Mouse (Mus musculus) lung, embryonic 14.5 days (tissue): Measurements from ENCODE around the gene Cep41. TPM values are rescaled to one million over a fixed set of nuclear protein-coding genes. Genes with fewer than 3 reads are reported as not detected.

ENCODE experiments used
- ATAC-seq: fragments of 200-750 bp; cut with Nextera tagmentation; 2 replicates; pipeline ENCODE4 v1.8.0; 2017; ENCODE audit warnings: mild to moderate bottlenecking, moderate TSS enrichment, moderate library complexity; ENCODE audit not compliant: insufficient read depth
- DNase-seq: peaks from one replicate; pipeline ENCODE4 v3.0.0-alpha.2; 2015
- H3K27ac ChIP-seq: fragments of 300-500 bp; sonication (generic); 2 replicates; pipeline ENCODE4 v1.5.1; 2014; ENCODE audit warnings: low read depth, mild to moderate bottlenecking, moderate library complexity
- H3K27me3 ChIP-seq: fragments of 300-500 bp; sonication (generic); 2 replicates; pipeline ENCODE4 v1.6.1; 2014; ENCODE audit warnings: low read length, control low read depth; ENCODE audit not compliant: insufficient read depth
- H3K36me3 ChIP-seq: fragments of 300-500 bp; sonication (generic); 2 replicates; pipeline ENCODE4 v1.6.1; 2014; ENCODE audit warnings: control low read depth; ENCODE audit not compliant: insufficient read depth
- H3K4me1 ChIP-seq: fragments of 300-500 bp; sonication (generic); 2 replicates; pipeline ENCODE4 v1.6.1; 2014; ENCODE audit warnings: antibody characterized with exemption, control low read depth; ENCODE audit not compliant: insufficient read depth
- H3K4me2 ChIP-seq: fragments of 300-500 bp; sonication (generic); 2 replicates; pipeline ENCODE4 v1.6.1; 2014; ENCODE audit warnings: mild to moderate bottlenecking
- H3K4me3 ChIP-seq: fragments of 300-500 bp; sonication (generic); 2 replicates; pipeline ENCODE4 v1.5.1; 2014; ENCODE audit warnings: low read depth, low read length
- H3K9ac ChIP-seq: fragments of 300-500 bp; sonication (generic); 2 replicates; pipeline ENCODE4 v1.6.1; 2014
- H3K9me3 ChIP-seq: fragments of 300-500 bp; sonication (generic); 2 replicates; pipeline ENCODE4 v1.6.1; 2016; ENCODE audit warnings: low read depth, low read length, control low read depth
- CTCF ChIP-seq: IDR thresholded peaks from 2 replicates; pipeline ENCODE4 v1.5.1; 2016; ENCODE audit warnings: antibody characterized with exemption, low read depth
- WGBS: fragments of 180-500 bp; shearing (Covaris S2); extraction: QIAGEN DNeasy Blood & Tissue Kit; methylation state at CpG from one replicate; pipeline ENCODE4 v1.1.7; 2014; 5-methylcytosine and 5-hydroxymethylcytosine counted together
- polyA plus RNA-seq: library from polyadenylated mRNA; unstranded; fragments of >200 nt; fragmentation: Nextera tagmentation; extraction: Ambion mirVana; gene quantifications from 2 replicates; pipeline ENCODE4 v1.2.1, GENCODE M21; 2014

Cep41 gene
- polyA plus RNA-seq, 1 experiment from 2014 or later: 12.8 TPM

DNA sequence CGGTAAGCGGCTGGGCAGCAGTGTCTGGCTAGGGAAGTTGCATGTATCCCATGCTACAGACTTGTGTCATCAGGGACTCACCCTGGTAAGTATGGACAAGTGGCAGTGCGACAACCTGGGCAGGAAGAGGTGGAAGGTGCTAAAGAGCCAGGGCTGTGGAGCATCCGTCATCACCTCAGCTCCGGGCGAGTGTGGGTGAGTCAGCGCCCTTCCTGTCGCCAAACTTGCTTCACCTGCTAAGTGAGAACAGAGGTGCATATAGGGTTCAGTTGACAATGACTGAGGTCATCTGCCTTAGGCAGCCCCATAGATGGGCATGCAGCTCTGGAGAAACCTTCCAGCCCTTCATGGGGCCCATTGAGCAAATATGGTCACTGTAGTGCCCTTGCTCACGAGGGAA, 68.8 kb downstream of the Cep41 start:
- Histone ChIP-seq H3K27ac (no peak overlapping the region), H3K9ac (no peak overlapping the region), H3K9me3 (no peaks in the 10 kb centered on the region), H3K36me3 (no peaks in the 10 kb centered on the region), H3K4me3 (no peak overlapping the region), H3K27me3 (no peaks in the 10 kb centered on the region), H3K4me1 (no peaks in the 10 kb centered on the region; the same call in 1 of the 2 replicates), H3K4me2 (no peak overlapping the region)
- ATAC-seq: no peak
- no peak for TF ChIP-seq CTCF
- WGBS: 71% methylated on average over 9 of the region's 9 CpGs
- DNase-seq: no peak

DNA sequence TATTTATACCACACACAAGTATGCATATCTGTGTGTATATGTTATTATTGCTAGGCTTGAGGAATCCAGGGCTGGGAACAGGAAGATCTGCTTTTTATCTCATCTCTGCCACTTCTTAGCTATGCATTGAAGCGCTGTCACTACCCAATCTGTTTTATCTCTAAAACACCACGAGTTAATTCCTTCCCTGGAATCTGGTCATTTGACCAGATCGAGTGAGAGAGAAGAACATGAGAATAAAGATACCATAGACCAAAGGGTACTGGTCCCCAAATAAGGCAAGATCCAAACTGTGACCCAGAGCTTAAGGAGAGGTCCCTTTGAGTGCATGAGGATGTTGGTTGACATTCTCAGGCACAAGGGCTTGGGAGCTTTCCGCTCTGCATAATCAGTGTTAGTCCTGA, 71.6 kb downstream of the Cep41 start:
- TF ChIP-seq CTCF: no peak
- peaks cover 13% of the 10 kb centered on the region for H3K4me1 ChIP-seq
- H3K9me3 ChIP-seq: no peaks in the 10 kb centered on the region
- H3K4me3 ChIP-seq: no peak overlapping the region
- WGBS: 21% methylated on average over 4 of the region's 4 CpGs
- H3K9ac ChIP-seq: no peak overlapping the region
- peak overlapping the region; percentile 48; the same call in 1 of the 2 replicates for H3K27ac ChIP-seq
- H3K36me3 ChIP-seq: no peaks in the 10 kb centered on the region
- peak; percentile 89 for DNase-seq
- H3K4me2 ChIP-seq: no peak overlapping the region
- no peaks in the 10 kb centered on the region for H3K27me3 ChIP-seq
- ATAC-seq: peak; percentile 86

DNA sequence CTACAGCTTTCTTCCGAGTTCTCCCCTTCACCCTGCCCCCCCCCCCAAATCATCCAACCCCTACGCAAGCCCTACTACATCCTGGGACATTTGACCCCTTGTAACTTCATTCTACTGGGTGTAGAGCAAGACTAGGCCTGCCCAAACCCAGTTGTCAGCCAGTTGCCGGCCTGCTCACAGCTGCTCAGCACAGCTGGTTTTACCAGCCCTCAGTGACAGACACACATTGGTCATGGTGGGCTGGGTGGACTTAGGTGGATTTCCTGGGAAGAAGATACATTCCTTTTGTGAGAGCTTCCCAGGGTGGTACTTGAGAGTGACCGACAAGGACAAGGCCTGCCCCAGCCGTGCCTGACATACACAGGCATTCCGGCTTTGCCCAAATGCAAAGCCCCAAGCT, 72.6 kb downstream of the Cep41 start:
- TF ChIP-seq CTCF: no peak
- 82% methylated on average over 6 of the region's 6 CpGs for WGBS
- no peak for DNase-seq
- no peaks in the 10 kb centered on the region for H3K27me3 ChIP-seq
- H3K9me3 ChIP-seq: no peaks in the 10 kb centered on the region
- no peaks in the 10 kb centered on the region for H3K36me3 ChIP-seq
- H3K9ac ChIP-seq: no peak overlapping the region
- H3K4me2 ChIP-seq: no peak overlapping the region
- H3K27ac ChIP-seq: peak overlapping the region; percentile 87
- H3K4me1 ChIP-seq: peaks cover 23% of the 10 kb centered on the region
- no peak overlapping the region for H3K4me3 ChIP-seq
- ATAC-seq: no peak

DNA sequence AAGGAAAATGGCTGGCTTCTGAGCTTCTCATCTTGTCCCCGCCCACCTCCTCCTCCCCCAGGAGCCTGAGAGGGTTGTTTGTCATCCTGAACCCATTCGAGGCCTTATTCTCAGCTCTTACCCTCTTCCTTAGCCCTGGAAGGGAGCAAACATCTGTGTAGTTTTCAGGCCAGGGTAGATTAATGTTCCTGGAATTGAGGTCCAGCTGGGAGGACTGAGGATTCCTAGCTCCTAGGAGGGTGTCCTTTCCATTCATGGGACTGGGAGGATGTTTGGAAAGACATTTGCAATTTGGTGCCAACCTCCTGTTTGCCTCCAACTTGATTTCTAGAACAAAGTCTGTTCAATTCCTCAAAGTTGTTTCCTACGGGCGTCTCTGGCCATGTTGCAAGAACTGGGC, 73.0 kb downstream of the Cep41 start:
- no peak for TF ChIP-seq CTCF
- Histone ChIP-seq H3K4me3 (no peak overlapping the region), H3K4me2 (no peak overlapping the region), H3K36me3 (no peaks in the 10 kb centered on the region), H3K4me1 (peaks cover 27% of the 10 kb centered on the region), H3K9ac (no peak overlapping the region), H3K9me3 (no peaks in the 10 kb centered on the region), H3K27me3 (no peaks in the 10 kb centered on the region), H3K27ac (peak overlapping the region; percentile 87; the same call in 1 of the 2 replicates)
- 70% methylated on average over 4 of the region's 4 CpGs for WGBS
- DNase-seq (no peak), ATAC-seq (no peak)

DNA sequence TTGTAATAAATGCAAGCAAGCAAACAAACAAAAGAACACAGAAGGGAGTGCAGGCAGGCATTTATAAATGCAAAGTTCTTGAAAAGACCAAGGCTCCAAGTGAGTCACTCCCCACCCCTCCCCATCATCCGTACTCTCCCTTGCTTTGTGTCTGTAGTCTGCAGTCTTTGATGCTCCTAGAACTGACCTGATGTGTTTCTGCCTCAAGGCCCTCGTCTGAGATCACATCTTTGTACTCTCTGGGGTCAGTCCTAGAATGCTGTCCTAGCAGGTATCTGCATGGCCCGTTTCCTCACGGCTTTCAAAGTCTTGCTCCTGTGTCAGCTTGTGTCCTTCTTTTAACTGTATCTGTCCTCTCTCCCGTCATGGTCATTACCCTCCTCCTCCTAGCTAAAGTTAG, 73.9 kb downstream of the Cep41 start:
- Histone ChIP-seq H3K27ac (no peak overlapping the region), H3K4me1 (peaks cover 27% of the 10 kb centered on the region), H3K27me3 (no peaks in the 10 kb centered on the region), H3K4me2 (no peak overlapping the region), H3K9me3 (no peaks in the 10 kb centered on the region), H3K9ac (no peak overlapping the region), H3K4me3 (no peak overlapping the region), H3K36me3 (no peaks in the 10 kb centered on the region)
- no peak for TF ChIP-seq CTCF
- 82% methylated on average over 5 of the region's 5 CpGs for WGBS
- ATAC-seq (no peak), DNase-seq (no peak)

DNA sequence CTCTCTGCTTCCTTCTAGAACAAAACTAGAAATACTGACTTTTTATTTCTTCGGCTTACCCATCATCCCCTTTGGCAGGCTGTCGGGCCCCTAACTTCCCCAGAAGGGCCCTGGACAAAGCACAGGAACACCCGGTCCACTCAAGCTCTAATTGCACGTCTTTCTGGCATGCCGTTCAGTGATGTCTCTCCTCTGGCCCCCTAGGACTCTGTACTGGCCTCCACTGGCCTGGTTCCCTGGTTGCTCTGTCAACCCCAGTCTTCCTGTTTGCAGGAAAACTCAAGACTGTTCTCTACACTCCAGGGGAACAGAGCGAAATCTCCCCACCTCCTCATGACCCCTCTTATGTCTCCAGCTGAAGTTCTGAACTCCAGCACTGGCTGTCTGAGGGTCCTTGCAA, 74.8 kb downstream of the Cep41 start:
- Histone ChIP-seq H3K4me2 (no peak overlapping the region), H3K4me1 (peaks cover 27% of the 10 kb centered on the region), H3K36me3 (no peaks in the 10 kb centered on the region), H3K9ac (no peak overlapping the region), H3K9me3 (no peaks in the 10 kb centered on the region), H3K27me3 (no peaks in the 10 kb centered on the region), H3K27ac (peak overlapping the region; percentile 33; the same call in 1 of the 2 replicates), H3K4me3 (no peak overlapping the region)
- TF ChIP-seq CTCF: no peak
- ATAC-seq: no peak
- WGBS: 42% methylated on average over 6 of the region's 6 CpGs
- DNase-seq: no peak

DNA sequence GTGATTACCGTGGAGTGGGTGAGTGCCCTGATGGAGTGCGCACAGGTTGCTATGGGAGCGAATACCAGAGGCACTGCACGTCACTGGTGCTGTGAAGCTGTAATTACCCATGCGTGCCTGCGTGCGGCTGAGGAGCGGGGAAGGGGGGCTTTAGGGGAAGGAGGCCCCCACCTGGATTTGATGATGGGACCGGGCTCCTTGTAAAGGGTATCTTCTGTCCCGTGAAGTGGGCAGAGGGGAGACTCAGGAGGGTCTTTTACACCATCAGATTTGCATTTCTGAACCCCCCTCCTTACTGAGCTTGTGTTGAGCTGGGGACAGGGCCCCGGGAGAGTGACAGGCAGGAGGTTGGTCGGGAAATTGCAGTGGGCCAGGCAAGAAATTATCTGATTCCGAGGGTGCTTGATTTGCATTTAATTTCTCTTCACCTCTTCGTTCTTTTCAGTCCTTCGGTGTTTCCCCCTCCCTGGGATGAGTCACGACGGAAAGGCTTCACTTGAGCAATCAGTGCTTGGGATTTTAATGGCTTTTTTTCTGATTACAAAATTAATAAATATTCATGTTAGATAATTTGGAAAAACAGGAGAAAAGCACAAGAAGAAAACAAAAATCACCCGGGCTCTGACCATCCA, 75.5 kb downstream of the Cep41 start:
- peak; percentile 53 for DNase-seq
- Histone ChIP-seq H3K36me3 (no peaks in the 10 kb centered on the region), H3K4me1 (peaks cover 27% of the 10 kb centered on the region), H3K9me3 (no peaks in the 10 kb centered on the region), H3K4me2 (peak overlapping the region; percentile 44), H3K27me3 (no peaks in the 10 kb centered on the region), H3K27ac (0 out of 2 replicates have a peak overlapping the region, but pooled peaks have one; percentile 25), H3K9ac (0 out of 2 replicates have a peak overlapping the region, but pooled peaks have one; percentile 27), H3K4me3 (0 out of 2 replicates have a peak overlapping the region, but pooled peaks have one; percentile 3)
- peak; percentile 41 for ATAC-seq
- TF ChIP-seq CTCF: peak; percentile 40; the same call in 1 of the 2 replicates
- 13% methylated on average over 18 of the region's 18 CpGs for WGBS
